Mouse (Mus musculus): ENCODE data around the gene Grip1.

DNA sequence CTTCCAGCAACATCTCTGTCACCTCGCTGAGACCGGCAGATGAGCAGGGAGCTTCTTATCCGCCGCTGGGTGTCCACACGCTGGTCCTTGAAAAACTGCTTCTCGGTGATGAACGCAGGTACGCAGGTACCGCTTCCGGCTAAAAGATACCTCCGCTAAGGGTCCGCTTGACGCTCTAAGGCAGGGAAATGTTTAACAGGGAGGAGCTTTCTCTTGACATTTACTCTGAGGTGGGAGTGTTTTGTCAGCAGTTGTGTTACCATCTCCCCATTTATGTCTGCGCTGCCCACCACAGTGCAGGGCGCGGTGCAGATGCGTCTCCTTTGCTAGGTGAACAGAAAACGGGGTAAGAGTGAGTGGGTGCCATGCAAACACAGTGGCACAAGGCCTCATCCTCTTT lies 14.3 kb downstream of the Grip1 start:
- TF ChIP-seq CTCF (IDR thresholded peaks at IDR 0.05; ENCODE audit: low read depth) (no peak), EP300 (IDR thresholded peaks at IDR 0.05; ENCODE audit: low read depth) (no peak)

Data from liver, postnatal 0 days (tissue).